Mouse (Mus musculus): ENCODE data around the gene Wasf3.

Gene Wasf3

GRCm38 (mm10) chr5:146384935-146385591 is at the start of gene Wasf3:
Wasf3 (plus strand) TSS chr5:146384985.
- DNase-seq (ENCODE audit: low read depth, low spot score), result no peak

GRCm38 (mm10) chr5:146338064-146338463 is 46.7 kb upstream of the Wasf3 start:
- DNase-seq (ENCODE audit: low read depth, low spot score), result no peak

DNA sequence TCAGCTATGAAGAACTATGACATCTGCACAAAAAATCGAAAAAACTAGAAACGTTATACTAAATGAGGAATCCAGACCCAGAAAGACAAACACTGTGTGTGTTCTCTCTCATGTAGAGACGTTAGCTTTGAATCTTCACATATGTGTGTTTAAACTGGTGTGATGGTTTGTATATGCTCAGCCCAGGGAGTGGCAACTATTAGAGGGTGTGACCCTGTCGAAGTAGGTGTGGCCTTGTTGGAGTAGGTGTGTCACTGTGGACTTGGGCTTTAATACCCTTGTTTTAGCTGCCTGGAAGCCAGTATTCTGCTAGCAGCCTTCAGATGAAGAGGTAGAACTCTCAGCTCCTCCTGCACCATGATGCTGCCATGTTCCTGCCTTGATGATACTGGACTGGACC is 44.7 kb upstream of the Wasf3 start:
- DNase-seq (ENCODE audit: low read depth, low spot score), result no peak

DNA sequence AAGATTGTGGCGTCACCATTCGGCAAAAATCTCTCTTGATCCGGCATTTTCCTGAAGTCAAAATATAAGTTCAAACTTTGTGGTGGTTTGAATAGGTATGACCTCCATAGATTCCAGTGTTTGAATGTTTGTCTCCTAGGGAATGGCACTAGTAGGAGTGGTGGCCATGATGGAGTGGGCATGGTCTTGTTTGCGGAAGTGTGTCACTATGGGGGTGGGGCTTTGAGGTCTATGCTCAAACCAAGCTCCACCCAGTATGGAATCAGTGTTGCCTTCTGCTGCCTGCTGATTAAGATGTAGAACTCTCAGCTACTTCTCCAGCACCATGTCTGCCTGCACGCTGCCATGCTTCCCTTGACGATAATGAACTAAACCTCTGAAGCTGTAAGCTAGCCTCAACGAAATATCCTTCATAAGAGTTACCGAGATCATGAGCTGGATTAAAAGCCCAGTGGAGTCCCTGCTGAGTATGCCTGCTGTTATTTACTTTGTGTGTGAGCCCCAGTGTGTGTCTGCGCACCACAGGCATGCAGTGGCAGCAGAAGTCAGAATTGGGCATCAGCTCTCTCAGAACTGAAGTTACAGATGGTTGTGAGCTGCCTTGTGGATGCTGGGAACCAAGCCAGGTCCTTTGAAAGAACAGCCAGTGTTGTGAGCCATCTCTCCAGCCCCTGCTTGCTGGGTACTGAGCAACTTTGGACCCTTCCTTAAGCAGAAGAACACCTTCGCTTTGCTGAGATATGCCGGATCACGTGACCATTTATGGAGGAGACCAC is 39.7 kb upstream of the Wasf3 start:
- no peak for DNase-seq (ENCODE audit: low read depth, low spot score)

DNA sequence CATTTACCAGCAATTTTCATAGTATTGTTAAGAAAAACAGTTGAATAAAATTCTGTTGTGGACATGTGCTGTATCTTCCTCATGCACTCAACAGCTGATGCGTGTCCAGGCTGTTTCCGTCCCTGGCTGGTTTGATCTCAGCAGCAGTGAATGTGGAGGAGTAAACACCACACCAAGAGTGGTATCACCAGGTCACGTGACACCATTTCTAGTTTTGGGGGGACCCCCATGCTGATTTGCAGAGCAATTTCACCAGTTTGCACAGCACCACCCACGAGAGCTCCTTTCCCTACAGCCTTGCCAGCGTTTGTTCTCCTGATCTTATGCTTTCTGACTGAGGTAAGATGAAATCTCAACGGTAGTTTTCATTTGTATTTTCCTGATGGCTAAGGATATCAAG is 37.7 kb upstream of the Wasf3 start:
- peak; percentile 31 for DNase-seq (ENCODE audit: low read depth, low spot score)

GRCm38 (mm10) chr5:146349183-146349582 is 35.6 kb upstream of the Wasf3 start:
- DNase-seq (ENCODE audit: low read depth, low spot score), result no peak

- DNase-seq (ENCODE audit: low read depth, low spot score), result no peak
These were observed 34.0 kb upstream of the Wasf3 start for GRCm38 (mm10) chr5:146350784-146351183.

DNA sequence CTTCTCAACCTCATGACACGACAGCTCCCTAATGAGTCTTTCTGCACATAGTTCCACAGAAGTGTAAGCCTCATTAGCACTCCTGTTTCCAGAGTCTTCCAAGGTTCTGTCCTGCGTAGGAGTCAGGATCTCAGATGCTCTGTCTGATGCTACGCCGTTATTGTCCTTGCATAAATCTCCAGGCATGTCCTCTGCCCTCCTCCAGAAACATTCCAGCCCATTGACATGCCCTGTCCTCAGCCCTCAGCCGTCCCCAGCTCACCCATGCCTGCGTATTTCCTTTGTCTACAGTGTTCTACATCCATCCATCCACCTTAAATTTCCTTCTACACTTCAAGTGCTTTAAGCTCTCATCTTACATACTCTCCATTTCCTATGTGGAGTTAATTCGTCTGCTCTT is 32.8 kb upstream of the Wasf3 start:
- no peak for DNase-seq (ENCODE audit: low read depth, low spot score)

DNA sequence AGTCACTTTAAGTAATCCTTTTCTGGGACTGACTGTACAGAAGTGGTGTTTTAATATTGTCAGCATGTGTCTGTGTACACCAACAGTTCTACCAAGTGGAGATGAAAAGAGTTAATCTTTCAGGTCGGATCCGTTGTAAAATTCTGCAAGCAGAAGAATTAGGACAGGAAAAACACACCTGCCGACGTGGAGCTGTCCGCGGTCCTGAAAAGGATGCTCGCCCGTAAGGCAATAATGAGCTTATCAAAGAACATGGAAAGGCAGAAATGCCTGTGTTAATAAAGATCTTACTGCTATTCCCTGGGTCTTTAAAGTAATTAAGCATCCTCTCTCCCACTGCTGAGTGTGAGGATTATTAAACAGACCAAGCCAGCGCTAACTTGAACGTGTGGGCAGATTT is 24.4 kb upstream of the Wasf3 start:
- peak; percentile 30 for DNase-seq (ENCODE audit: low read depth, low spot score)

- DNase-seq (ENCODE audit: low read depth, low spot score), result no peak
These were observed 22.1 kb upstream of the Wasf3 start for GRCm38 (mm10) chr5:146362711-146363110.

DNA sequence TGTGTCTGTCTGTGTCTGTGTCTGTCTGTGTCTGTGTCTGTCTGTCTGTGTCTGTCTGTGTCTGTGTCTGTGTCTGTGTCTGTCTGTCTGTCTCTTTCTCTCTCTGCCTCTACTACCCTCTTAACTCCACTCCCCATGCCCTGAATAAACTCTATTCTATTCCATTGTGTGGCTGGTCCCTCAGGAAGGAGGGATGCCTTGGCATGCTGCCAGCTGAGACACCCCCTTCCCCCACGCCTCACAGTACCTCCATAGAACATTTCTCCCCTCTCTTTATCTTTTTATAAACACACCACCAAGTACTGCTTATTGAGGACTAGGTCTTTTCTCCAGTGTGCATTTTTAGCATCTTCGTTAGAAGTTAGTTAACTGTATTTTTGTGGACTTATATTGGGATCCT is 16.4 kb upstream of the Wasf3 start:
- no peak for DNase-seq (ENCODE audit: low read depth, low spot score)

GRCm38 (mm10) chr5:146368971-146369370 is 15.8 kb upstream of the Wasf3 start:
- DNase-seq (ENCODE audit: low read depth, low spot score), result no peak

GRCm38 (mm10) chr5:146370794-146371193 is 14.0 kb upstream of the Wasf3 start:
- DNase-seq (ENCODE audit: low read depth, low spot score), result no peak

DNA sequence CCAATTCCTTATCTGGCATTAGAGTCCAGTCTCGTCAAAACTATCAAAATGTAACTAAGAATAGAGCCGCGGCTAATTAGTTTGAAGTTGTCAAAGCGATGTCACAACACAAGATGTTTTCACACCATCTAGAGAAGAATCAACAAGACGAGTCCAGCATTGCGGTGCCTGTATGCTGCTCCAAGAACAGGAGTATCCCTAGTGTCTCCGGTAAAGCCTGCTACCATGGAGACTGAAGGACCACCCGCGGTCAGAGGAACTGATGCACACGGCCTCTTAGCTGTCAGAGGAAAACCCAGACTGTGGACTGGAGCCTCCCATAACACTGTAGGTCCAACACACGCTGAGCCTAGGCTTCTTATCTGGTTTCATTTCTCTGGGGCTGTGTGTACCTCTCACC is 11.5 kb upstream of the Wasf3 start:
- no peak for DNase-seq (ENCODE audit: low read depth, low spot score)

- DNase-seq (ENCODE audit: low read depth, low spot score), result peak; percentile 23
These were observed 8.2 kb upstream of the Wasf3 start for GRCm38 (mm10) chr5:146376601-146377000.

DNA sequence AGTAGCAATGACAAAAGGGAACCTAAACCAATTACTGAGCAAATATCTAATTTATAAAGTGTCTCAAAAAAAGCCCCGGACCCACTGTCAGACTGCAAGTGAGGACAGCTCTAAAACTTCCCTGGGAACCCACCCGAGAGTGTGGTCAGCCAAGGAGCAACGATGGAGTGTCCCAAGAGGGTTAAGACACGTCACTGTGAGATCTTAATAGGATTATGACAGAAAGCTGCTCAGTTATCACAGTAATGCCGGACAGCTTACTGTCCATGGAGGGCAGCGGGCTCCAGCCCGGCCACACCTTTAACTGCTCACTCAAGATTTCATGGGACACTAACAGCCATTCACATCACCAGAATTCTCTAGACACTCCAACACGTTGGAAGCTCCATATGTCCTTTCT is 4.7 kb upstream of the Wasf3 start:
- no peak for DNase-seq (ENCODE audit: low read depth, low spot score)

- peak; percentile 17 for DNase-seq (ENCODE audit: low read depth, low spot score)
These were observed 2.5 kb upstream of the Wasf3 start for GRCm38 (mm10) chr5:146382268-146382667.

- no peak for DNase-seq (ENCODE audit: low read depth, low spot score)
These were observed 1.4 kb upstream of the Wasf3 start for GRCm38 (mm10) chr5:146383401-146383800.

GRCm38 (mm10) chr5:146385989-146386388 is 1.2 kb downstream of the Wasf3 start:
- no peak for DNase-seq (ENCODE audit: low read depth, low spot score)

GRCm38 (mm10) chr5:146386906-146387305 is 2.1 kb downstream of the Wasf3 start:
- no peak for DNase-seq (ENCODE audit: low read depth, low spot score)

GRCm38 (mm10) chr5:146394563-146394962 is 9.8 kb downstream of the Wasf3 start:
- no peak for DNase-seq (ENCODE audit: low read depth, low spot score)

DNA sequence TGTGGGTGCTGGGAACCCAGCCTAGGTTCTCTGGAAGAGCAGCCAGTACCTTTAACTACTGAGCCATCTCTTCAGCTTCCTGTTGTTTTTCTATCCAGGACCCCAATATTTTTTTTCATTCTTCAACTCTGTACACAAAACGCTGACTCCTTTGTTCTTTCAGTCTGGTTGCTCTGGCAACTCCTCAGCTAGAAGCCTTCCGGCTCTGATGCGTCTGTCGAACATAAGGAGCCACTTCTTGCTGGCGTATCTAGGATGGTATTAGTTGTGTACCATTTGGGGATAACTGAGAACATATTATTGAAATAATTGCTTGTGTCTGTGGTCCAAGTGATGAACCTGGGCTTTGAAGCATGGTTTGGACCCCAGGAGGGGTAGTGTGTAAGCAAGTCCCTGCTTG is 12.5 kb downstream of the Wasf3 start:
- no peak for DNase-seq (ENCODE audit: low read depth, low spot score)

DNA sequence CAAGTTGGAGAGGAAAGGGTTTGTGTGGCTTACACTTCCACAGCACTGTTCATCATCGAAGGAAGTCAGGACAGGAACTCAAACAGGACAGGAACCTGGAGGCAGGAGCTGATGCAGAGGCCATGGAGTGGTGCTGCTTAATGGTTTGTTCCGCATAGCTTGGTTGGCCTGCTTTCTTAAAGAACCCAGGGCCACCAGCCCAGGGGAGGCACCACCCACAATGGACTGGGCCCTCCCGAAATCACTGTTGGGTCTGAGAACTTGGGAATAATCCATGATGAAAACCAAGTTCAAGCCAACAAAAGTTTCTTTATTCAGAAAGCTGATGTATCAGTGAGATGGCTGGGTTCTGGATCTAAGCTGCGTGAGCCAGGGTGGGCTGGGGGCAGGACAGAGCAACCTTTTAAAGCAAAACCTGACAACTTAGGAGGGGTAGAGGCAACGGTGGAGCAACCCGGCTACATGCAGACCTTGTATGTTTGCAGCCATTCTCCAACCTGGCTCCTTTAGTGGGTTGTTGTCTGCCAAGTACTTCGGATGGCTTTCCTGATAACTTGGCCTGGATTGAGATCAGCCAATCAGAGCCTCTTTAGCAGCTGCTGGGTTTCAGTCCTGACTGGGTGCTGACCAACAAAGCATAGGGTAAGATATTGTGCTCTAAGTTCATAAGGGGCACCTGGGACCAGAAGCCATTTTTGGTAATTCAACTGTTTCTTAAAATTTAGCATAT is 13.8 kb downstream of the Wasf3 start:
- DNase-seq (ENCODE audit: low read depth, low spot score), result no peak

Data from A20 (cell line).